Mouse (Mus musculus) duodenum, adult 2 months (tissue): Measurements from ENCODE around the gene Gm4894. TPM values are rescaled to one million over a fixed set of nuclear protein-coding genes. Genes with fewer than 3 reads are reported as not detected.

ENCODE experiments used
- polyA plus RNA-seq: library from polyadenylated mRNA; depleted of rRNA; stranded (reverse); fragments of >200 nt; gene quantifications from 2 replicates; pipeline ENCODE4 v1.2.3, GENCODE M21; 2012; ENCODE audit warnings: low replicate concordance; rRNA removed

Gm4894 gene
- not detected in 2 replicates for polyA plus RNA-seq

DNA sequence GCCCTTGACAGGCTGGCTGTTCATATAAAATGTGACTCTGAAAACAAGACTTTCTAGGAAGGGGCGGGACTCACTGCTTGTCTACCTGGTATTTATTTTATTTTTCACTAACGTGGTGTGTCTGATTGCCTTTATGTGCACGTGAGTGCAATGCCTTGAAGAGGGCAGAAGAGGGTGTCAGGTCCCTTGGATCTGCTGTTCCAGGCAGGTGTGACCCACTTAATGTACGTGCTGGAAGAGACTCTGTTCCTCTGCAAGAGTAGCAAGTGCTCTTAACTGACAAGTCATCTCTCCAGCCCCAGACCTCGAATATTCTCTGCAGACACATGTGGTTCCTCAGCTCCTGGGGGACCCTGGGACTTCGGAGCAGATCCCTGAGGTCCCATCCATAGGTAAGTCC is at the start of gene Gm4894:
Gm4894 (plus strand) TSS at position 301 of the 400 bp plus-strand sequence.

Other genes with a start within 250 kb of the Gm4894 start
- 2.4 and 2.9 TPM in 2 replicates for gene Zw10, start 194.9 kb upstream of the Gm4894 start, polyA plus RNA-seq
- 3.3 and 4.1 TPM in 2 replicates for gene Tmprss5, start 169.3 kb upstream of the Gm4894 start, polyA plus RNA-seq
- gene Drd2, start 90.1 kb downstream of the Gm4894 start, polyA plus RNA-seq: not detected in 2 replicates
- not detected in 2 replicates for gene Ankk1, start 176.5 kb downstream of the Gm4894 start, polyA plus RNA-seq
- gene Ttc12, start 235.7 kb downstream of the Gm4894 start, polyA plus RNA-seq: 0.19 and 0.24 TPM in 2 replicates